Mouse (Mus musculus): ENCODE measurements around the gene Ina. TPM values are rescaled to one million over a fixed set of nuclear protein-coding genes. Genes with fewer than 3 reads are reported as not detected.
A peak's percentile ranks its signal among the peaks of the same experiment; 100 is the strongest.

Ina gene
- polyA plus RNA-seq, 1 experiment from 2014 or later = 706 TPM

DNA sequence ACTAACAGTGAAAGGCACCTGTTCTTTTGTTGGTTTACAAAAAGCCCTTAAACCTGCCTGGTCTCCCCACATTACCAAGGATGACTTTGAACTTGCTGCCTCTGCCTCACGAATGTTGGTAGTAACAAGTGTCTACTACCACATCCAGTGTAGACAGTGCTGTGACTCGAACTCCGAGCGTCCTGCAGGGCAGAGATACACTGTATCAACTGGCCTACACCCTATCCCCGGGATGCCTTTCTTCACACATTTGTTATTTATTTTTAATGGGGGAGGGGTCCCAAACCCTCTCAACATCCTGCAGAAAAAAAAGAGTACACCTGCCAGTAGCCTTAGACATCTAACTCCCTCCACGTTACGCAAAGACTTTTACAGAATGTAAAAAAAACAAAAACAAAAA lies 35.3 kb downstream of the Ina start:
- H3K4me2 ChIP-seq = peak overlapping the region; percentile 74
- H3K9ac ChIP-seq = peak overlapping the region; percentile 92
- peaks cover 31% of the 10 kb centered on the region for H3K36me3 ChIP-seq
- H3K4me3 ChIP-seq = peak overlapping the region; percentile 88
- no peak for ATAC-seq (ENCODE audit: low FRiP score)
- 13% methylated on average over 7 of the region's 7 CpGs for WGBS
- peaks cover 21% of the 10 kb centered on the region for H3K4me1 ChIP-seq (replicated peaks)
- peak overlapping the region; percentile 96 for H3K27ac ChIP-seq
- H3K27me3 ChIP-seq = no peaks in the 10 kb centered on the region
- H3K9me3 ChIP-seq = no peaks in the 10 kb centered on the region

DNA sequence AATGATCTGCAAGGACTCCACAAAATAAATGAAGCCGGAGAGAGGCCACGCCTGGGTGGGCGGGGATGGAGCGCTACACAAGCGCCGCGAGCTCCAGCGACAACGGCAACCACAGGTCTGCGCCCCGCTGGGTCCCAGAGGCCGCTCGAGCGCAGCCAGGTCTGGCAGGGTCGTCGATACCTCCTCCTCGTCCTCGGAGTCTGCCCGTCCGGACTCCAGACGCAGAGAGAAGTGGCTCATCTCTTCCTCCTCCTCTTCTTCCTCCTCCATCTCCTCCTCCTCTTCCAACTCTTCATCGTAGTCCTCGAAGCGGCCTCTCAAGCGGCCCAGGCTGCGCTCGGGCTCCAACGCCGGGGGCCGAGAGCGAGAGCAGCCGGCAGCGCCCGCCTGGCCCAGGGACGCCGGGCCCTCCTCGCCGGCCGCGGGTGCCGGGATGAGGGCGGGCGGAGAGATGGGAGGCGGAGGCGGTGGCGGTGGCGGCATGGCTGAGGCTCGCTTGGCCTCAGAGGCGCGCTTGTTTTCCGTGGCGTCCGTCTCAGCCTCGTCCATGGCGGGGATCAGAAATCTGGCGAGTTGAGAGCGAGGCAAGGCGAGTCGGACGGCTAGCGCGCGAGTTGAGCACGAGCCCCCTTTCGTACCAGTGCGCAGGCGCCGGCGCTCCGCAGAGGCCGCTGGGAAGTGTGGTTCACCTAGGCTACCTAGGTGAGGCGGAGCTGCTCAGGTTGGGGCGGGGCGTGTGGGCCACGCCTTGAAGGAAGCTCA lies 36.0 kb downstream of the Ina start, which contains the start of gene Pcgf6:
Gene Pcgf6, minus strand, starts transcription at position 636 of the 762 bp plus-strand sequence.
- Histone ChIP-seq H3K4me2 (peak within 1 kb of the TSS; percentile 74), H3K9me3 (no peaks in the 10 kb centered on the region), H3K9ac (peak within 1 kb of the TSS; percentile 92), H3K4me1 (replicated peaks) (peaks cover 21% of the 10 kb centered on the region), H3K4me3 (peak within 1 kb of the TSS; percentile 88), H3K27ac (peak within 1 kb of the TSS; percentile 96), H3K27me3 (no peaks in the 10 kb centered on the region), H3K36me3 (peaks cover 27% of the 10 kb centered on the region)
- peak; percentile 93 for ATAC-seq (ENCODE audit: low FRiP score)
- under 1% methylated on average over 75 of the region's 75 CpGs for WGBS

DNA sequence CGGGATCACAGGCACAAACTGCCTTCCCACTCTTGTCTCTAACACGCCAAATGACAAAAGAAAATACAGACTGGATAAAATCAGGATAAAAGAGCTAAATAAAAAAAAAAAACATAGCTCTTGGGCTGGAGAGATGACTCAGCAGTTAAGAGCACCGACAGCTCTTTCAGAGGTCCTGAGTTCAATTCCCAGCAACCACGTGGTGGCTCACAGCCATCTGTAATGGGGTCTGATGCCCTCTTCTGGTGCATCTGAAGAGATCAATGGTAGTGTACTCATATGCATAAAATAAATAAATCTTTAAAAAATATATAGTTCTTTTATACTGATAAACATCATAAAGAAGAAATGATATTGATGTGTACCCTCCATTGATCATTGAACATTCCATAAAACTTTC lies 38.4 kb downstream of the Ina start:
- no peaks in the 10 kb centered on the region for H3K27me3 ChIP-seq
- H3K9ac ChIP-seq = no peak overlapping the region
- no peaks in the 10 kb centered on the region for H3K9me3 ChIP-seq
- 80% methylated on average over 4 of the region's 4 CpGs for WGBS
- ATAC-seq (ENCODE audit: low FRiP score) = no peak
- no peak overlapping the region for H3K4me3 ChIP-seq
- H3K27ac ChIP-seq = no peak overlapping the region
- H3K36me3 ChIP-seq = peaks cover 3% of the 10 kb centered on the region; the same call in 1 of the 2 replicates
- H3K4me2 ChIP-seq = no peak overlapping the region
- H3K4me1 ChIP-seq (replicated peaks) = peaks cover 21% of the 10 kb centered on the region

DNA sequence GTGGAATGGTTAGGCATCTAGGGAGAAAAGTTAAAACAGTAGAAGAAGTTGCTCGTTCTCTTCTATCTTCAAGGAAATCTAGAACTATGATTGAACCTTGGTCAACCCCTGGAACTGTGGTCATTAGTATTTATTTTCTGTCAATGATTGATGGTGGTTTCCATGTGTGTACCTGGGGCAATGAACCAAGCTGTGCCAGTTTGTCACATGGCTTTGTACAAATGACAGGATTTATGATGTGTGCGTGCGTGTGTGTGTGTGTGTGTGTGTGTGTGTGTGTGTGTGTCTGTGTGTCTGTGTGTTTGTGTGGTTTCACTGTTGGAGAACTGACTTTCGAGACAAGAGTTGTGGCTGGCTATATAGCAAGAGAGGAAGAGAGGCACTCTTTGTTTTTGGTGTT lies 39.0 kb downstream of the Ina start:
- no peaks in the 10 kb centered on the region for H3K27me3 ChIP-seq
- H3K4me1 ChIP-seq (replicated peaks) = peaks cover 17% of the 10 kb centered on the region
- H3K9ac ChIP-seq = no peak overlapping the region
- 92% methylated on average over 4 of the region's 4 CpGs for WGBS
- H3K9me3 ChIP-seq = no peaks in the 10 kb centered on the region
- no peak for ATAC-seq (ENCODE audit: low FRiP score)
- no peak overlapping the region for H3K4me3 ChIP-seq
- H3K36me3 ChIP-seq = no peaks in the 10 kb centered on the region
- no peak overlapping the region for H3K27ac ChIP-seq
- no peak overlapping the region for H3K4me2 ChIP-seq

DNA sequence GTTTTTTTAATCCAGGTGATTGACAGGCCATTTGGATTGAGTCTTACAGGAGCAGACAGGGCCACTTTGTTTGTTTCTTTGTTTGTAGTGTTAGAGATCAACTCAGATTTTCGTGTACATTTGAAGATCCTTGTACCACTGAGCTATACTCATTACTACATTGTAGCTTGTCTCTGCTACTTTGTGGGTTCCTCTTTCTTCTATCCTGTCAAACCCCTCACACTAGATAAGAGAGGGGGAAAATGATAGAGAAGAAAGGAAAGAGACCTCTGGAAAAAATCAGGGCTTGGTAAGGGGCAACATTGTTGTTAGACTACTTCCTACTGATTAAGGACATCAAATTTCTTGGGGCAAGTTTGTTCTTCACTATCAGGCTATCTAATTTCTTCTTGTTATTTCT lies 43.2 kb downstream of the Ina start:
- no peak for ATAC-seq (ENCODE audit: low FRiP score)
- Histone ChIP-seq H3K27ac (no peak overlapping the region), H3K27me3 (no peaks in the 10 kb centered on the region), H3K9ac (no peak overlapping the region), H3K9me3 (no peaks in the 10 kb centered on the region), H3K4me2 (no peak overlapping the region), H3K4me1 (replicated peaks) (no peaks in the 10 kb centered on the region), H3K4me3 (no peak overlapping the region), H3K36me3 (no peaks in the 10 kb centered on the region)
- 66% methylated on average over 1 of the region's 1 CpGs for WGBS

DNA sequence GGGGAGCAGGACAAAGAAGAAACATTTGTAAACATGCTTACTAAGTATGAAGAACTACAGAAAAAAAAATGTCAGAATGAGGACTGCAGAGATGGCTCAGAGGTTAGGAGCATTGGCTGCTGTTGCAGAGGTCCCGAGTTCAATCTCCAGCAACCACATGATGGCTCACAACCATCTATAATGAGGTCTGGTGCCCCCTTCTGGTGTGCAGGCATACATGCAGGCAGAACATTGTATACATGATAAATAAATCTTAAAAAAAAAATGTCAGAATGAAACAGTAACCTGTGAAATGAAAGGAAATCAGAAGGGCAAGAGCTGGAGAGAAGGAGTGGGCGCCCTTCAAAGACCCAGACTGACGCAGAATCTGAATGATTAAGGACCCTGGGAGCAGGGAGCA lies 51.4 kb downstream of the Ina start:
- H3K4me2 ChIP-seq = no peak overlapping the region
- H3K27me3 ChIP-seq = no peaks in the 10 kb centered on the region
- peaks cover 1% of the 10 kb centered on the region; the same call in 1 of the 2 replicates for H3K36me3 ChIP-seq
- 84% methylated on average over 3 of the region's 3 CpGs for WGBS
- no peaks in the 10 kb centered on the region for H3K9me3 ChIP-seq
- H3K9ac ChIP-seq = no peak overlapping the region
- H3K4me1 ChIP-seq (replicated peaks) = peaks cover 11% of the 10 kb centered on the region
- no peak overlapping the region for H3K27ac ChIP-seq
- no peak for ATAC-seq (ENCODE audit: low FRiP score)
- H3K4me3 ChIP-seq = no peak overlapping the region

DNA sequence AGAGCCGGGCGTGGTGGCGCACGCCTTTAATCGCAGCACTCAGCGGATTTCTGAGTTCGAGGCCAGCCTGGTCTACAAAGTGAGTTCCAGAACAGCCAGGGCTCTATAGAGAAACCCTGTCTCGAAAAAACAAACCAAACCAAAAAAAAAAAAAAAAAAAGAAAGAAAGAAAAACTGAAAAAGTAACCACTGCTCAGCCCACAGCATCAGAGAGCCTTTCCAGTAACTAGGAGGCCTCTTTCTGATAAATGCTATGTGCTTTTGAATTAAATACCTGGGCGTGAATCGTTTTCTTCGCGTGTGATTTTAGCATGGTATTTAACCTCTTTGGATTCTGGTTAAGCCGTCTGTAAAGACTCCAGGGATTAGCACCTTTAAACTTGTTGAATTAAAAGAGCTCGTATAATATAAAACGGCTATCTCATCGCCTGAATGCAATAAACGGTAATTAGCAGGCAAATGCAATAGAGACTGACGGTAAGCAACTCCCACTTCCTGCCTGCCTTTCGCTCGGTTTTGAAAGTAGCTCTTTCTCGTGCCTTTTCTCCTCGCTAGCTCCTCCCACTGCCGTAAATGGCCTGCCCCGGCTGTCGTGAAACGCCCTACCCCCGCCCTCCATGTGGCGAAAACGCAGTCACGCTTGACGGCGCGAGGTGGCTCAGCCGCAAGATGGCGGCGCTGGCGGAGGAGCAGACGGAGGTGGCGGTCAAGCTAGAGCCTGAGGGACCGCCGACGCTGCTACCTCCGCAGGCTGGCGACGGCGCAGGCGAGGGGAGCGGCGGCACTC lies 52.8 kb downstream of the Ina start, which contains the start of gene Taf5:
Gene Taf5, plus strand, starts transcription at position 651 of the 787 bp plus-strand sequence.
- Histone ChIP-seq H3K27ac (peak within 1 kb of the TSS; percentile 93), H3K4me2 (peak within 1 kb of the TSS; percentile 70), H3K9ac (peak within 1 kb of the TSS; percentile 98), H3K9me3 (no peaks in the 10 kb centered on the region), H3K4me3 (peak within 1 kb of the TSS; percentile 99), H3K4me1 (replicated peaks) (peaks cover 11% of the 10 kb centered on the region), H3K27me3 (no peaks in the 10 kb centered on the region), H3K36me3 (peaks cover 16% of the 10 kb centered on the region)
- ATAC-seq (ENCODE audit: low FRiP score) = peak; percentile 85
- 12% methylated on average over 40 of the region's 49 CpGs for WGBS

DNA sequence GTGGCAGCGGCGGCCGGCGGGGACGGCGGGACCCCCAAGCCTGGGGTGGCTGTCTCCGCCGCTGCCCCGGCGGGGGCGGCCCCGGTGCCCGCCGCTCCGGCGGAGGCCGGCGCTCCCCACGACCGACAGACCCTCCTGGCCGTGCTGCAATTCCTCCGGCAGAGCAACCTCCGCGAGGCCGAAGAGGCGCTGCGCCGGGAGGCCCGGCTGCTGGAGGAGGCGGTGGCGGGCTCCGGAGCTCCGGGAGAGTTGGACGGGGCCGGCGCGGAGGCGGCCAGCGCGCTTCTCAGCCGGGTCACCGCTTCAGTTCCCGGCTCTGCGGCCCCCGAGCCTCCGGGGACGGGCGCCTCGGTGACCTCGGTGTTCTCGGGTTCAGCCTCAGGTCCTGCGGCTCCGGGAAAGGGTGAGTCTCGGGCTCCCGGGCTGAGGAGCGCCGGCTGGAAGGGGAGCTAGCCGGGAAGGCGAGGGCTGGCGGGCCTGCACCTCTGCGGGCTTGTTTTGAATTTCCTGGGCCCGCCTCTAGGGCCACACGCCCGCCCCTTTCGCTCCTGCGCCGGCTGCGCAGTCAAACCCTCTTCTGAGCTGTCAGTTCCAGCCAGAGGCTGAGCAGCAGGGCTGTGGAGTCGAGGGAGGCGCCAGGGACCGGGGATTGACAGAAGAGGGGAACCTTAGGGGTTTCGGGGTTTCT lies 53.6 kb downstream of the Ina start:
- peak overlapping the region; percentile 70 for H3K4me2 ChIP-seq

More for the DNA sequence above, 53.6 kb downstream of the Ina start:
- Histone ChIP-seq H3K9me3 (no peaks in the 10 kb centered on the region), H3K4me3 (peak overlapping the region; percentile 99), H3K27me3 (no peaks in the 10 kb centered on the region), H3K36me3 (peaks cover 22% of the 10 kb centered on the region), H3K9ac (peak overlapping the region; percentile 98), H3K27ac (peak overlapping the region; percentile 93), H3K4me1 (replicated peaks) (peaks cover 11% of the 10 kb centered on the region)
- ATAC-seq (ENCODE audit: low FRiP score) = peak; percentile 90
- under 1% methylated on average over 66 of the region's 72 CpGs for WGBS

Other genes with a start within 250 kb of the Ina start
- gene Nt5c2, start 455 bp downstream of the Ina start, polyA plus RNA-seq (2015; fragmentation: Nextera tagmentation; extraction: Ambion mirVana) = 93.2 and 98.1 TPM in 2 replicates
- gene Pcgf6, start 36.2 kb downstream of the Ina start, polyA plus RNA-seq (2015; fragmentation: Nextera tagmentation; extraction: Ambion mirVana) = 31.1 and 31.2 TPM in 2 replicates
- 6.0 and 6.9 TPM in 2 replicates for gene Taf5, start 53.0 kb downstream of the Ina start, polyA plus RNA-seq (2015; fragmentation: Nextera tagmentation; extraction: Ambion mirVana)
- 1,588 and 1,676 TPM in 2 replicates for gene Usmg5, start 75.9 kb downstream of the Ina start, polyA plus RNA-seq (2015; fragmentation: Nextera tagmentation; extraction: Ambion mirVana)
- 6.7 and 7.3 TPM in 2 replicates for gene Pdcd11, start 76.1 kb downstream of the Ina start, polyA plus RNA-seq (2015; fragmentation: Nextera tagmentation; extraction: Ambion mirVana)
- 1.3 and 1.6 TPM in 2 replicates for gene Calhm2, start 123.6 kb downstream of the Ina start, polyA plus RNA-seq (2015; fragmentation: Nextera tagmentation; extraction: Ambion mirVana)
- gene Calhm1, start 129.6 kb downstream of the Ina start, polyA plus RNA-seq (2015; fragmentation: Nextera tagmentation; extraction: Ambion mirVana) = not detected in 2 replicates
- not detected in 2 replicates for gene Calhm3, start 143.1 kb downstream of the Ina start, polyA plus RNA-seq (2015; fragmentation: Nextera tagmentation; extraction: Ambion mirVana)
- 6.8 and 7.2 TPM in 2 replicates for gene Neurl1a, start 164.1 kb downstream of the Ina start, polyA plus RNA-seq (2015; fragmentation: Nextera tagmentation; extraction: Ambion mirVana)